Mouse (Mus musculus): ENCODE results near the gene Tmem200a.
A peak's percentile ranks its signal among the peaks of the same experiment; 100 is the strongest.

The Tmem200a gene

DNA sequence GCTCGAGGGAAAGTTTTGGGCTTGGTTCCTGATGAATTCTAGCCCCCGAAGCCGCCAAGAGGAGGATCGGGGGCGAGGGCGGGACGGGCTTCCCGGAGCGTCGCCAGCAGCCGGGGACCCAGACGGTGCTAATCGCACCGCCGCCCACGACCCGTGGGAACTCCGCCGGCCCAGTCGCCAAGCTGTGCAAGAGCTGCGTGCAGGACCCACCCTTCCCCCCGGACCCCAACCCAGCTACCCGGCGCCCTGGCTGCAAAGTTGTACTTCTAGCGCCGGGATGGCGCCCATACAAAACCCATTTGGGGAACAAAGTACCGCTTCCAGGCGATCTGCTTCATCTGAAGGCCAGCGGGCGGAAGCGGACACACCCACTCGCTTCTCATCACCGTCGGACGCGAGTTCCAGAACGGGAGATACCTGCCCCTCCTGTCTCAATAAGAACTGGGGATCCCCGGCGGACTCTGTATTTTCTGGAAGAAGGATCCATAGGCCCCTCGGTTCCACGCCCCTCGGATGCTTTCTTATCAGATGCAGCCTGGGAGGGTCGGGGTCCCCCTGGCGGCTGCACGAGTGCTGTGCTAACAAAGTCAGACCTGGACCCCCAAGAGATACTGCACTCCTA, at the start of gene Tmem200a:
Gene Tmem200a, minus strand, starts transcription at position 532 of the 622 bp plus-strand sequence.
- DNase-seq = peak; percentile 10

DNA sequence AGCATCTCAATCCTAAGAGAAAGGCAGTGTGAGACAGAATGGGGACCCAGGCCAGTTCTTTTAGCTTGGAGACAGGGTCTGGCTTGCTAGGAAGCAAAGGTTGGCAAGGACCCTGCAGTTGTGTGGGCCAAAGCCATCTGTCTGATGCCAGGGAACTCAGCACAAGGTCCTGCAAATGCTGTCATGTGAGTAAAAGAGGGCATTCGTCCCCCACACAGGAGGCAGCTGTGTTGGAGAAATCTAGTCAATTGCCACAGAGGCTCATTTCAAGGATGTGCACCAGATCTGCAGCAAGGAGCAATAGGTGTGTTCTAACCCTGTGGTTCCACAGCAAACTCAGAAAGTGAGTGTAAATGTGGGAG, 41.0 kb upstream of the Tmem200a start:
- DNase-seq = no peak

DNA sequence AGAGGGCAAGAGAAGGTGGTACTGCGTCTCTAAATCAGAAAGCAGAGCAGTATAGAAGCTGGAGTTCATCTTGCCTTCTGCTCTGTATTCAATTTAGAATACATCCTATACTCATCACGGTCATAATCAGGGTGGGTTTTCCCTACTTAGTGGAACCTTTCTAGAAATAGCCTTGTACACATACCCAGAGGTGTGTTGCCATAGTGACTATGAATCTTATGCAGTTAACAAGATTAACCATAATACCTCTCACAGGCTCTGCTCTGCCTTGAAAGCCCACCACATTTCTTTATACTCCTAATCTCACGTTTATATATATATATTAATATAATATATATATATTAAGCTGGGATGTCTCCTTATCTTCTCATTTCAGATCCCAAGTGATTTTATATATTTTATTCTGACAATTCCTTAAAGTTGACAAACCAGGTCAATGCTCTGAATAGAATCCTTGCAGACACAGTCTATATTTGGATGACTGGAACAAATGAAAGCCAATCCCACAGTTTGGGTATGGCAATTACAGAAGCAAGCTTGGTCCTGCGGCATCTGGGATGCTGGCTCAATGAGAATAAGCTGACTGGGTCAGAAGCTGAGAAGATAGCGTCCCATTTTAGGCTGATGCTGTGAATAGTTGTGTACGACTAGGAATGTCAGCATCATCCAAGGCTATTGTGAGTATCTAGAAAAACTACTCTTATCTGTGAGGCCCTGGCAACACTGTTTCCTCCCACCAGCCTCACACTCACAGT, 40.4 kb upstream of the Tmem200a start:
- DNase-seq = no peak

DNA sequence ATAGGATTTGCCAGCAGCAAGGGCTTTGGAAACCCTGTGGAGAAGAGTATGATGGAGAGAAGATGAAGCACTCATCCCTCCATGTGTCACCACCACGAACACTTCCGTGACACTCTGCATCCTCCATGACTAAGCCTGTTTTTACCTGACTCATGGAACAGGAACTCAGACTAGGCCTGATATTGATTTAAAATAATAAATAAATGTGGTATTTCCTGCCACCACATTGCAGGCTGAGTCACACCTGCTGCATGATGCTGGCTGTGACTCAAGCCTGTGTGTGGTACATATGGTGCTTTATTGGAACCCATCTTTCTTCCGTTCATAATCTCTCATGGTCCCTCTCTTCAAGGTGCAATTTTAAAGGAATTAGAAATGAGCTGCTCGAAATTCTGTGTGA, 35.6 kb upstream of the Tmem200a start:
- no peak for DNase-seq

DNA sequence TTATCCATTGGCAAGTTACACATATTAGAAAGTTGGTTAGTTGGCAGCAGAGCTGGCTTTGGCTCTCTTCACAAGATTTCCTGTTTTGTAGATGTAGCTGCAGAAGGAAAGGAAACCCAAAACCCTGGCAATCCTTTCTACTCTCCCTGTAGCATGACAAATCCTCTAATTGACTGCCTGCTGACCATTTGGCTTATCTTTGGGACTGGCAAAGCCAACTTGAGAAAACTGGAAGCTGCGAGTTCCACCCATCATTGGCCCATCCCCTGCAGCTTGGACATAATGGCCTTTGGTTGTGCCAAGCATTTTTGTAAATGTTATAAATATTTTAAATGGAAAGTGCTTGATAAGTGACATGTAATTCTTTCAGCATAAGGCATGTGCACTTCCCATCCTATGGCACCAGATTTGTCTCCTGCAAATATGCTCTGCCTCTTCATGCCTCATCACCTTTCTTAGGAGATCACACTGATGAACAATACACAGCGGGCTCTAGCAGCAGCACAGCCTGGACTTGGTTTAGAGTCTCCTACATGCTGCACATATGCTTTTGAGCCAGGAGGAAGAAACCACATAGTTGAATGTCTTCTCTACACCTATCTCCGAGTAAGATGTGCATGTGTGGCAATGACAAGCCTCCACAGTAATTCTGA, 24.6 kb upstream of the Tmem200a start:
- DNase-seq = no peak

DNA sequence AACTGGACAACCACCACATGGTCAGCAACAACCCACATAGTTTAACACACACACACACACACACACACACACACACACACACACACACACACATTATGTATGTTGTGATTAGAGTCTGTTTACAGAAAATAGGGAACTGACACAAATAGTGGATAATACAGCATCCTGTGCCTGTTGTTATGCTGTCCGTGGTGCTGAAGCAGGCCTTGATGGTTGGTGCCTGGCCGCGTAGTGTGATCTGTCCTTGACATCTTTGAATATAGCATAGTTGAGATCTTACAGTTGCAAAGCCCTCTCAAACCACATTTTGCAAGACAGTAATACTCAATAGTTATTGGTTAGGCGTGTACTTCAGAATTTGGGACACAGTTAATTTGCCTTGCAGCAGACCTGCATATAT, 3.2 kb upstream of the Tmem200a start:
- DNase-seq = no peak

DNA sequence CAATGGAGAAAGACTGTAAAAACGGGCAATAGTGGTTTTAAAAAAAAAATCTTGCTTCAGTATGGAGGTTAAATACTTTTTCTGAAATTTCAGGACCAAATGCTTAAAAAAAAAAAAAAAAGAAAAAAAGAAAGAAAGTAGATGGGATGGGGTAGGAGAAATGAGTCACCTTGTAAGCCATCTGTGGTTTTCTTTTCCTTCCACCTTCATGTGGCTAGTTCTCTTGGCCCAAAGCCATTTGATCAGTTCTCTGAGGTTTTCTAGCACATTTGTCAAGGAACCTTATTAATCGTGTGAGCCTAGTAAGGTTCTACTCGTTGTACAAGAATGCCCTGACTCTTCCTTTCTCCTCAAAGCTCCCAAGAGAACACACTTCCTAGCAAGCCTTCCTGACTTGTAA, 826 bp upstream of the Tmem200a start:
- no peak for DNase-seq

DNA sequence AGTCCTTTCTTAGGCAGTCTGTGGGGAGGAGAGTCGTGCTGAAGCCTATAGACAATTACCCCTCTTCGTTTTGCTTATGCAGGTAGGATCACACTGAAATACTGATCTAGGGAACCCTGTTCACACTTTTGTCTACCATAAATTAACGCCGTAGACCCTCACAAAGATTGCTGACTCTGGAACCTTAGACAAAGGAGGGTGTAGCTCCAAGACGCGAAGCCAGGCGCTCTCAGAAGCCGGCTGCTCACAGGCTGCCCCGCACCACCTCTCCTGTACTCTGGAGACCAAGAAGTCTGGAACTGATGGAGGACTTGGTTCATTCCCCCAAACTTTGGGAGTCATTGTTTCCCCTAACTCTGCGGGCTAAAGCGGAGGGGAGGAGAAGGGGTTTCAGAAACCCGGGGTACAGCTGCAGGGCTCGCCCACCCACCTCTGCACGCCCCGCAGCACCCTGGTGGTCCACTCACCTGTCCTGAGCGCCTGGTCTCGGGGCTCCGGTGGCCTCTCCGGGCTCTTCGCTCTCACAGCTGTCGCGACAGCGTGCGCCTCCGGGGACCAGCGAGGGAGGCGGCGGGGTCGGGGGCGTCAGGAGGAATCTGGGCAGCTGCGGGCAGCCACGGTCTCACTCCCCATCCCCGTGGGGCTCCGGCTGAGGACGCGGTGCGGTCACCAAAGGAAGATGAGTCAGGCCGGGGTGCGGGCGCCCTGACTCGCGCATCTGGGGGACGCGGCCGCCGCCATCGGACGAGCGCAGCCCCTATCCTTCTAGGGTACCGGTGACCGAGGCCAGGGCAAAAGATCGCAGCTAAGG, 976 bp downstream of the Tmem200a start, which contains the start of gene Gm9767:
Gene Gm9767, plus strand, starts transcription at position 585 of the 811 bp plus-strand sequence.
- no peak for DNase-seq

DNA sequence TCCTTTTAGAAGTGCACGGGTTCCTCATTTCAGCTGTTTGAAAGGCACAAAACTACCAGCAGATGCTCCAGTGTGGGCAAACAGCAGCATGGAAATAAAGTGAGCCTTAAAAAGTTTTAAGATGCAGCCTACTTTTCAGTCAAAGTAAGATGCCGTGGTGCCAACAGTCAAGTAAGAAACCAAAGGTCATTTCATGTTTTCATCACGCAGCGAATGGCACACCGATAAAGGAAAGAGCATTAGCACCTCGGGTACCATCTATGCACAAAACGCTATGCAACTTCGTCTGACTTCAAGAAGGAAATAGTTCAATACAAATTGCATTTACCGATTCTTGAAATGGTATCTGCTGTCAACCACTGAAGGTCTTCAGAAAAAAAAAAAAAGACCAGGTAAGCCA, 1.9 kb downstream of the Tmem200a start:
- DNase-seq = no peak

DNA sequence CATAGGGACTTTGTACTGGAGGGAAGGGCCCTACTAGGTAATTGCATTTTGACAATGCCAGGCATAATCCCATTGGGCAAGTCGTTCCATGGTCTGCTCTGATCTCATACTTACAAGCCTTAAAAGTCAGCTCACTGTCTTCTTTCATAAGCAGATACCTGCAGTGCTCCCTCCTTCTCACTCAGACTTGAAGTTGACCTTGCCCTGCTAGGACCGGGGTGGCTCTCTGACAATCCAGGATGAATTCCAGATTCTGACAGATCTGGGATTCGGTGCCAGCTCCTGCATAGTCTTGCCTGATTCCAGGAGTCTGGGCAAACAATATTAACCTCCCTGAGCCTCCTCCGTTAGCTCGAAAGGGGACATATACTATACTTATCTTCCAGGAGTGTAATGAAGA, 6.9 kb downstream of the Tmem200a start:
- DNase-seq = no peak

DNA sequence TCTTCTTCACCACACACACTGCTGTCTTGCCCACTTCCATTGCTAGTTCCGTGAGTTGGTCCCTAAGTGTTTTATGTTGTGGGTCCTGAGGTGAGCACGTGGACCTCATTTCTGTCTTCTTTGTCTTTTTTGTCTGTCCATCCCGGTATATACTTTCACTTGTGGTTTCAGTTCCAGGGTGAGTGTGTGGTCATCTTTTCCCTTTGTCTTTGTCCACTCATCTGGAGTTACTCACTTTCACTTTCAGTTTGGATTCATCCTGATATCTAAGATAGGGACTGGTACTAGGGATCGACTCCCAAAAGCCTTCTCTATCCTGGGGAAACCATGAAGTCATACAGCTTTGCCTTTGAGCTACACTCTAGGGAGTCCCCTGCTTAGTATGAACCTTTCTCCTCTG, 15.8 kb downstream of the Tmem200a start:
- DNase-seq = no peak

DNA sequence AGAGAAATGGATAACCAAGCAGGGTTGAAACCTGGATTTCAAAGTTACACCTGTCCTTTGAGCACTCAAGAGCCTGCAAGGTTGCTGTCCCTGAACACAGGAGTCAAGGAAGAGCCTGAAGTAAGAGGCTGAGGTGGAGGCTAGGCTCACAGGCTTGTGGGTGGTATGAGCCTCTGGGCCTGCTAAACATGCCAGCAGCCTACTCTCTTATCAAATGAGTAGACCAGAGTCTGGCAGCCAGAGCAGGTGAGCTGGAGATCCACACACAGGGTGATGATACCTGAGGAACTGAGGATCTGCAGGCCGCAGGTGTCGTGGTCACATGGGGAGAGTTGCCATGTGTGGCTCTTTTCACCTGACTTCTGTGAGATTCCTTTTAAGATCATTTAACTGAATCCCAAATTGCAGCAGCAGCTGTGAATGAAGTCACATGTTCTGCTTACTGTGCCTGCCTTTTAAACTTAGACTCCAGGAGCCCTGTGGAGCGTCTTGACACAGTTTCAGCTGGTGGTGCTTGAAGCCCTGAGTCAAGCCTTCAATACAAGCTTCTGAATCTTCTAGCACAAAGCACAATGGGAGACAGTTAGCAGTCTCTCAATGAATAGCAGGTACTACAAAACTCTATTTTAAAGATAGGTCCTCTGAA, 19.1 kb downstream of the Tmem200a start:
- no peak for DNase-seq

DNA sequence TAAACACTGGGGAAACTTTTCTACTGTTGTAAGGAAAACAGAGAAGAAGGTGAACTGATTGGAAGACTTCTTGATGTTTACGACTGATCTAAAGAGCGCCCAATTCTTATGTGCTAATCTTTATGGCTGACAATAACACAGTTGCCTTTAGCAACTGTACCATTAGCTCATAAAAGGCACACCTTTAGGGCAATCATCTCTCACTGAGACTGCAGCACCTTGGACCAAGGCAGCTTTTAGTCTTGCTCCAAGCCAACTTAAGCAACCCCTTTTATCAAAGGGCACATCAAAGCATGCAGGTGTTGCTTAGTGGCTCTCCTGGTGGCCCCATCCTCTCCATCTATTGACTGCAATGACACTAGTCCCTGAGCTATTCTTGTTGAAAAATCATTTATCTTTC, 27.7 kb downstream of the Tmem200a start:
- DNase-seq = no peak

DNA sequence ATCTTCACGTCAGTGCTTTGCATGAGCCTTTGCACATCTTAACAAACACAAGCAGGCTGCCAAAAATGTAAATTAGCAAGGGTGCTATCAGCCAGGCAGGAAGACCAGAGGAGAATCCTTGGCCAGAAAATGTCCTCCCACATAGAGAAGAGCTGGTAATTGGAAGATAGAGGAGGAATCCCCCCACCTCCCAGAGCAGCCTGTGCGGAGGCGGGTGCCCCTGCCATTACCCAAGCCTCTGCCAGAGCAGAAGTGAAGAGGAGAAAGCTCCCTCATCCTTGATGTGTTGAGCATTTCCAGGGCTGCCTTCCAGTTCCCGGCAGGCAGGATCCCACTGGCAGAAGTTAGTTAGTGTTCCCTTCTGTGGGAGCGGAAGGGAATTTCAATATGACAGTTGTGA, 43.9 kb downstream of the Tmem200a start:
- no peak for DNase-seq

DNA sequence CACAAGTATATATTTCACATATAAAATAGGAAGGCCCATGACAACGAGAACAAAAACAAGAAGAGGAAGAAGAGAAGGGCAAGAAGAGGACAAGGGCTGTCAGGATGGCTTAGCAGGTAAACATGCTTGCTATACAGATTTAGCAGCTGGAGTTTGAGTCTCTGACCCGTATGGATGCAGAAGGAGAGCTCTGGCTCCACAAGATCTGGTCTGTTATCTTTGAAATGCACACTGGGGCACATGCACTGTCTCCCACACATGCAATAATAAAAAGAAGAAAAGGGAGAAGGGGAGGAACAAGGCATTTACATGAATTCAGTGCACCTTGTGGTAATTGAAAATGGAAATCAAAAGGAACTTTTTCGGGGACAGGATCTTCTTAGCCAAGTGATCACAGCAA, 60.1 kb downstream of the Tmem200a start:
- no peak for DNase-seq

DNA sequence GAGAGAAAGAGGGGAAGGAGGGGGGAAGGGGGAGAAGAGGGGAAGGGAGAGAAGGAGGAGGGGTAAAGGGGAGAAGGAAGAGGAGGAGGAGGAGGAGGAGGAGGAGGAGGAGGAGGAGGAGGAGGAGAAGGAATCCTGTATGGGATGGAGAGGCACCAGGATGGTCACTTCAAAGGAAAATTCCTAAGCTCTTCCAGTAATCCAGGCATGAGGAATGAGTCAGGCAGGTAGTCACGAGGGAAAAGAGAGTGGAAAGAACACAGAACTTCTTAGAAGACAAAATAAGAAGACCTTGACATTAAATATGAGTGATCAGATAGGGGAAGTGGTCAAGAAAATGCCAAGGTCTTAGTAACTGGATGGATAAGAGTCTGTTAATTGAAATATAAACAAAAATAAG, 64.6 kb downstream of the Tmem200a start:
- DNase-seq = no peak

DNA sequence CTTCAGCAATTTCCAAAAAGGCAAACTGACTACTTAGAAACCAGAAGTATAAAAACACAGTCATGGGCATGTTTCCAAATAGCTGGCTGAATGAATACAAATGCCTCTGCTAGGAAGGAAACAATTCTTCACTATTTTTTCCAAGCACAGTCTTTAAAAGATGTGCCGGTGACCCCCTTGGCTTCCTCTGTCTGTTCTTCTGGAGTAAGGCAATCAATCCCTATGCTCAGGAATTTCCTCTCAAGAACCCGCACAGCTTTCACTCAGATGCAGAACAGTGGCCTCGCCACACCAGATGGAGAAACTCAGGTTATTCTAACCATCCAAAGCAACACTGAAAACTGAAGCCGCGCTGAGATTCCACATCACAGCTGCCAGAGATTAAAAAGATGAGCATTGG, 69.9 kb downstream of the Tmem200a start:
- no peak for DNase-seq

DNA sequence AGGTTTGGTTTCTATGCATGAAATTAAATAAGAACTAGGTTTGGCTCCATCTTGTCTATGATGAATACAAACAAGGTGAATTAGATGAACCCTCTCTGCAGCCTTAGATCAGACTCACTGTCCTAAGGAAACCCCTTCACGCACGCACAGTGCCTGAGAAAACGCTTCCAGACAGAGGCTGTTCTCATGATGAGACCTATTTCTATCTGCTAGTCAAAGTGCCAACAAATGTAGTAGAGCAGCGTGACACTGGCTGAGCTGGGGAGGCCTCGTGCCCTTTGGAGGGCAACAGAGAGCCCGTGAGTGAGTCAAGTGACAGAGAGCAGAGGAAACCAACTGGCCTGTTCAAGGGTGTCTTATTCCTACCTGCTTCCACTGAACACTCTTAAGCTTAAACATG, 73.4 kb downstream of the Tmem200a start:
- DNase-seq = no peak

DNA sequence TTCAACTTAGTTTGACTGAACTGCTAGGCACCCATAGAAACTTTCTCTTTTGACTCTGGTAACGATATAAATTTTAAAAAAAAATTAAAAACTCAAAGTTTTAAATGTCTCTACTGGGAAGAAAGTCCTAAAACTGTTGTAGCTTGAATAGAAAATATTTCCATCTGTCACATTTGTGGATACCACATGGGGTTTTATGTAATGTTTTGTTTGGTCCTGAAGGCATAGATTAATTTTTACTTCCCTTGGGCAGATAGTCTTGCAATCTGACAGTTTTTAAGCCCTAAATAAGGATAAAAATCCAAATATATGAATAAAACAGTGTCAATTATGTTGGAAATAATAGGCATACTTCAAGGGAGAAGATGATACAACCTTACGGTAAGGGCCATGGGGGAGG, 78.0 kb downstream of the Tmem200a start:
- no peak for DNase-seq

DNA sequence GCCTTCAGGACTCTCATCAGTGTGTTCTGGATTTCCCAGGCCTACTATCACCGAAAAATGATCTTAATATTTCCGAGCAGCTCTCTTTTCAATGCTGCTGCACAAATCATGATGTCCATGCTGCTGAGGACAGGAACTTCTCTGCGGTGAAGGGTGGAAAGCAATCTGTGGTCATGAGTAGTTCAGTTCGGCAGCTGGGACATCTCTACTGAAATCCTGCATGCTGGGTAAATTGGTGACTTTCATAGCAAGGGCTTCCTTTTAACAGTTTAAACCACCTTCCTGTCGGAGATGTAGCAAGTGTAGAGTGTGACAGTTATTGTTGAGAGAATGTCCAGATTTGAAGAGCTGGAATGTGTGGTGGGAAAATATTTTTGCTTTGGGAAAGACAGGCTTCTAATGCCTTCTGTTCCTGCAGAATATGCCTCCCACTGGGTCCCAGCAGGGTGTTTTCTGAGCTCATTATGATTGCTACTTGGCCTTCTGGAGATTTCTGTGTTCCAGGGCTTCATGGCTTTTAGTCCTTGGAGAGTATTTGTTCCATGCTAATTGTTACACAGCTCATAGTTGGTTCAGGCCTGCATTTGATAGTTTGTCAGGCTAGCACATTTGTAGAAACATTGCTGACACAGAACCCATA, 79.4 kb downstream of the Tmem200a start:
- peak; percentile 43 for DNase-seq

DNA sequence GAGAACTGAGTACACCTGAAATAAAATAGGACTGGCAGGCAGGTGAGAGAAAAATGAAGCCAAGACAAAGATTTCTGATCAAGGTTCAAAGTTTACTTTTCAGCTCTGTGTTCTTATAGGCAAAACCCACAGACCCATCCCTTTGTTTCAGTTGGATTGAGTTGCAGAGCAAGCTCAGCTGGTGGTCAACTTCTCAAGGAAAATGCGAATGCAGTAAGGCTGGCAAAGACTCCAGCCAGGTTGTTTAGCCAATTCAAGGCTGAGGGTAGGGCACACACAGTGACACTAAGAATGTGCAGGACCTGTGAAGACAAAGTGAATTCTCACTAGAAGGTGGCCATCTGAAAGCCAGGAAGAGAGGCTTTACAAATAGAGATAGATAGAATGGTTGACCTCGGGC, 94.8 kb downstream of the Tmem200a start:
- DNase-seq = no peak

DNA sequence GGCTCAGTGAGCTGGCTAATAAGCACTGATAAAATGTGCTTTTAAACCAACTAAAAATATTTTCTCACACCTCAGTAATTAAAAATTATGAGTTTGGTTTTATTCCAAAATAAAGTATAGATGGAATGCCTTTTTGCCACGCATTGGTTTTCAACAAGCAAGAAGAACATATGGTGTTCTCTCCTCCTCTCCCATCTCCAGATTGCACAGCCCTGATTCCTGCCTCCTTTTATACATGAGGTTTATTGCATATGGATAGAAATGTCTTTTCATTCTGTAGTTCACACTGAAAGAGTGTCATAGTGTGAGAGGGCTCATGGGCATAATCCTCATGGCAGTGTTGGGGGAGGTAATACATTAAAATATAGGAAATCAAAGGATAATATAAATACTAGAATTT, 96.2 kb downstream of the Tmem200a start:
- no peak for DNase-seq
